Mouse (Mus musculus): Measurements from ENCODE around the gene Gfi1b. TPM values are rescaled to one million over a fixed set of nuclear protein-coding genes. Genes with fewer than 3 reads are reported as not detected.

Gene Gfi1b
- polyA plus RNA-seq, 1 experiment from 2014 or later: not detected

- Histone ChIP-seq H3K4me1 (ENCODE audit: control insufficient read depth, insufficient read depth, low read length) (no peaks in the 10 kb centered on the region), H3K4me3 (ENCODE audit: low read depth, low read length) (no peak overlapping the region), H3K27ac (ENCODE audit: low read depth, low read length) (no peak overlapping the region), H3K4me2 (ENCODE audit: low read length) (no peak overlapping the region), H3K36me3 (ENCODE audit: control insufficient read depth, insufficient read depth, low read length) (no peaks in the 10 kb centered on the region), H3K27me3 (replicated peaks; ENCODE audit: control insufficient read depth, insufficient read depth, low read length) (no peaks in the 10 kb centered on the region), H3K9ac (ENCODE audit: low read length) (no peak overlapping the region), H3K9me3 (replicated peaks; ENCODE audit: control insufficient read depth, low read length) (no peaks in the 10 kb centered on the region)
- no peak for DNase-seq (ENCODE audit: low spot score)
- ATAC-seq: no peak
- 87% methylated on average over 10 of the region's 10 CpGs for WGBS
Observed at GRCm38 (mm10) chr2:28609851-28610250, 11.9 kb downstream of the Gfi1b start.

DNA sequence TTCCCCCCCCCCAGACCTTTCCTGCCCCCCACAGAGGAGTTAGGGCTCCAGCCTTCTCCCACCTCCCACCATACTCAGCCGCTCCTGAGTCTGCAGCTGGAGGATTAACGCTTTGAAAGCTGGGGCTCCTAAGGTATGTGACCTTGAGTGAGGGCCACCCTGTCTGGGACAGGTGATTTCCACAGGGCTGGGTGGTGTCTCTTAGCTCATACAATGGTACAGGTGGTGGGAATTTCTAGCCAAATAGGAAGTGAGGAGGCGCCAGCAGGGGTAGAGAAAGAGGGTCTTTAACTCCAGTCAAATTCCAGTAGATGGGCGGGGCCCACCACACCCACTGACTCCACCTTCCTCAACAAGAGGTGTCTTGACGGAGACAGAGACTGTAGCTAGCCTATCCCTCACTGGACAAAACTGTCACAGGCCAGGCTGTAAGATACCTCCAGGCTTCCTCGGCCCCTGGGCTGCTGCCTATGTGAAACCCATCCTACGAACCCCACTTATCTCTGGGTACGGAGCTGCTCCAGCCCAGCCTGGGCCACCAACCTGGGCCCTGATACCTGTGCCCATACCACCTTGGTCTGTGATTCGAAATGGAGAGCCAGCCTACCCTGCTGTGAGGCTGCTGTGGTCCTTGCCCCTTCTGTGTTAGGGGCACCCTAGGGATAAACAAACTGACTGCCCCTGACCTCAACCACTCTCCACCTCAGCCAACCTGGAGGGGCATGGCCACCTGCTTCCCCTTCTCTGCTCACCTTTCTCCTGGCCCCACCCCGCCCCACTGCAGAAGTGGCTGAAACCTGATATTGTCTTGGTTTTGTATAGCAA lies 14.2 kb downstream of the Gfi1b start:
- WGBS: 51% methylated on average over 10 of the region's 10 CpGs
- Histone ChIP-seq H3K4me3 (ENCODE audit: low read depth, low read length) (no peak overlapping the region), H3K9ac (ENCODE audit: low read length) (no peak overlapping the region), H3K4me1 (ENCODE audit: control insufficient read depth, insufficient read depth, low read length) (no peaks in the 10 kb centered on the region), H3K4me2 (ENCODE audit: low read length) (no peak overlapping the region), H3K9me3 (replicated peaks; ENCODE audit: control insufficient read depth, low read length) (no peaks in the 10 kb centered on the region), H3K27me3 (replicated peaks; ENCODE audit: control insufficient read depth, insufficient read depth, low read length) (no peaks in the 10 kb centered on the region), H3K36me3 (ENCODE audit: control insufficient read depth, insufficient read depth, low read length) (no peaks in the 10 kb centered on the region), H3K27ac (ENCODE audit: low read depth, low read length) (no peak overlapping the region)
- ATAC-seq (no peak), DNase-seq (ENCODE audit: low spot score) (no peak)

GRCm38 (mm10) chr2:28606601-28607340 lies 15.0 kb downstream of the Gfi1b start:
- Histone ChIP-seq H3K27me3 (replicated peaks; ENCODE audit: control insufficient read depth, insufficient read depth, low read length) (no peaks in the 10 kb centered on the region), H3K4me3 (ENCODE audit: low read depth, low read length) (no peak overlapping the region), H3K27ac (ENCODE audit: low read depth, low read length) (no peak overlapping the region), H3K9ac (ENCODE audit: low read length) (no peak overlapping the region), H3K4me1 (ENCODE audit: control insufficient read depth, insufficient read depth, low read length) (no peaks in the 10 kb centered on the region), H3K9me3 (replicated peaks; ENCODE audit: control insufficient read depth, low read length) (no peaks in the 10 kb centered on the region), H3K4me2 (ENCODE audit: low read length) (no peak overlapping the region), H3K36me3 (ENCODE audit: control insufficient read depth, insufficient read depth, low read length) (no peaks in the 10 kb centered on the region)
- WGBS: 64% methylated on average over 8 of the region's 8 CpGs
- no peak for ATAC-seq
- peak; percentile 35 for DNase-seq (ENCODE audit: low spot score)

DNA sequence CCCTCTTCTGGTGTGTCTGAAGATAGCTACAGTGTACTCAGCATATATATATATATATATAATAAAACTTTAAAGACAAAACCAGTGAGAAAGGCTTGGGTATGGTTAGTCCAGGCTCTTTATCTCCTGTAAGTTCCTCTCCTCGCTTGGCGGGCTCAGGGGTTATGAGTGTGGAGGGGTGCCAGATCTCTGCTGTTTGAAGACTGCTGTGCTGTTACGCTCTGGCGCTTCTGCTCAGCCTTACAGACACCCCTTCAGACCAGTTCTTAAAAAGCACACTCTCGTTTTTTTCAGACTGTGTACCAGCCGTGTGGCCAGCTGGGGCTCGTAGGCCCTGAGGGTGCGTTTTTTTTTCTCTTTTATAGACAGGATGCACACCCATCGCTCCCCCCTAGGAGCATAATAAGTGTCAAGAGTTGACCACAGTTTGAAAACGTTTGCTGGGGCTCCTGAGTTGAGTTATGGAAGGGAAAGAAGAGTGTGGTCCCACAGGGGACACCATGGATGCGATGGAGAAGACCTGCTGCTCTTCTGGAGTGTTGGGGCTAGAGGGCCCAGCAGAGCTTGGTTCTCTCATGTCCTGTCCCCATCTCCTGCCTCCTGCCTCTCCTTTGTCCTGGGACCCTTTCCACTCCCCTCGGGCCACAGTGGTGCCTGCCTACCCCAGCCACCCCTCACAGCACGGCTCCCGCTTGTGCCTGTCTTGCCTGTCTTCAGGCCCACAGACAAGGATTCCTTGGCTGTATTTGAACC lies 15.8 kb downstream of the Gfi1b start:
- Histone ChIP-seq H3K36me3 (ENCODE audit: control insufficient read depth, insufficient read depth, low read length) (no peaks in the 10 kb centered on the region), H3K9me3 (replicated peaks; ENCODE audit: control insufficient read depth, low read length) (no peaks in the 10 kb centered on the region), H3K9ac (ENCODE audit: low read length) (no peak overlapping the region), H3K4me1 (ENCODE audit: control insufficient read depth, insufficient read depth, low read length) (no peaks in the 10 kb centered on the region), H3K4me3 (ENCODE audit: low read depth, low read length) (no peak overlapping the region), H3K27ac (ENCODE audit: low read depth, low read length) (no peak overlapping the region), H3K4me2 (ENCODE audit: low read length) (no peak overlapping the region), H3K27me3 (replicated peaks; ENCODE audit: control insufficient read depth, insufficient read depth, low read length) (no peaks in the 10 kb centered on the region)
- DNase-seq (ENCODE audit: low spot score) (no peak), ATAC-seq (no peak)
- WGBS: 76% methylated on average over 14 of the region's 14 CpGs

DNA sequence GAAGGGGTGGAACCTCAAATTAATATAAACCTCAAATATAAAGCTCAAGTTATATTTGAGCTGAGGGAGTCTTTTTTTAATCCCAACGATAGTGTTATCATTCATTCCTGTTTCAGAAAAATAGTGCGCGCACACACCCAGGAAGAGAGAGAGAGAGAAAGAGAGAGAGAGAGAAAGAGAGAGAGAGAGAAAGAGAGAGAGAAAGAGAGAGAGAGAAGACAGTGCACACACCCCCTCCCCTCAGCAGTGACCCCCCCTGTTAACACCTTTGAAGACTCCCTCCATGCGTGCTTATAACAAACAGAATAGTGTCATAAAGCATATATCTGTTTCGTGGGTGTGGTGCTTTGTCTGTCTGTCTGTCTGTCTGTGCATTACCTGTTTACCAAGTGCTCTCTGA lies 18.2 kb downstream of the Gfi1b start:
- no peak for ATAC-seq
- H3K4me2 ChIP-seq (ENCODE audit: low read length): no peak overlapping the region
- WGBS: 96% methylated on average over 5 of the region's 5 CpGs
- no peaks in the 10 kb centered on the region for H3K4me1 ChIP-seq (ENCODE audit: control insufficient read depth, insufficient read depth, low read length)
- H3K9me3 ChIP-seq (replicated peaks; ENCODE audit: control insufficient read depth, low read length): no peaks in the 10 kb centered on the region
- H3K27me3 ChIP-seq (replicated peaks; ENCODE audit: control insufficient read depth, insufficient read depth, low read length): no peaks in the 10 kb centered on the region
- H3K9ac ChIP-seq (ENCODE audit: low read length): no peak overlapping the region
- H3K36me3 ChIP-seq (ENCODE audit: control insufficient read depth, insufficient read depth, low read length): no peaks in the 10 kb centered on the region
- no peak overlapping the region for H3K4me3 ChIP-seq (ENCODE audit: low read depth, low read length)
- no peak overlapping the region for H3K27ac ChIP-seq (ENCODE audit: low read depth, low read length)
- no peak for DNase-seq (ENCODE audit: low spot score)

GRCm38 (mm10) chr2:28601720-28602590 lies 19.8 kb downstream of the Gfi1b start:
- H3K27ac ChIP-seq (ENCODE audit: low read depth, low read length): no peak overlapping the region
- H3K9ac ChIP-seq (ENCODE audit: low read length): no peak overlapping the region
- 66% methylated on average over 12 of the region's 12 CpGs for WGBS
- DNase-seq (ENCODE audit: low spot score): no peak
- H3K4me3 ChIP-seq (ENCODE audit: low read depth, low read length): no peak overlapping the region
- no peaks in the 10 kb centered on the region for H3K36me3 ChIP-seq (ENCODE audit: control insufficient read depth, insufficient read depth, low read length)
- ATAC-seq: no peak
- H3K4me2 ChIP-seq (ENCODE audit: low read length): no peak overlapping the region
- no peaks in the 10 kb centered on the region for H3K4me1 ChIP-seq (ENCODE audit: control insufficient read depth, insufficient read depth, low read length)
- H3K9me3 ChIP-seq (replicated peaks; ENCODE audit: control insufficient read depth, low read length): 0 out of 2 replicates have a peak, but pooled peaks cover under 1% of the 10 kb centered on the region
- no peaks in the 10 kb centered on the region for H3K27me3 ChIP-seq (replicated peaks; ENCODE audit: control insufficient read depth, insufficient read depth, low read length)

DNA sequence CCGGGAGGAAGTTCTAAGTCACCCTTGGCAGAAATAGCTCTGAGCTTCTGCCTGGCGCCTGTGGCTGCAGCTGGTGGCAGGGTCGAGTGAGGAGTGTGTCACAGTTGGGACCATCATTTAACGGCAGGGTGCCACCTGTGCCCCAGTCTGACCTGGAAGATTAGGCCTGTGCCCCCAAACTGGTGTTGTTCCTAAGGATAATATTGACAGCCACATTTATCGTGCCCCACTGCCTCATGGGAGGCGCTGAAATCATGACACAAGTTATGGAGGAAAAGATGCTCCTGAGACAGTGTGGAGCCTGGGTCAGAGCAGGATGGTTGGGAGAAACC lies 22.2 kb downstream of the Gfi1b start:
- Histone ChIP-seq H3K36me3 (ENCODE audit: control insufficient read depth, insufficient read depth, low read length) (no peaks in the 10 kb centered on the region), H3K27me3 (replicated peaks; ENCODE audit: control insufficient read depth, insufficient read depth, low read length) (no peaks in the 10 kb centered on the region), H3K9me3 (replicated peaks; ENCODE audit: control insufficient read depth, low read length) (0 out of 2 replicates have a peak, but pooled peaks cover 2% of the 10 kb centered on the region), H3K4me1 (ENCODE audit: control insufficient read depth, insufficient read depth, low read length) (no peaks in the 10 kb centered on the region), H3K4me3 (ENCODE audit: low read depth, low read length) (no peak overlapping the region), H3K27ac (ENCODE audit: low read depth, low read length) (no peak overlapping the region), H3K9ac (ENCODE audit: low read length) (no peak overlapping the region), H3K4me2 (ENCODE audit: low read length) (no peak overlapping the region)
- 86% methylated on average over 6 of the region's 6 CpGs for WGBS
- DNase-seq (ENCODE audit: low spot score) (no peak), ATAC-seq (no peak)

Measured in forebrain, embryonic 14.5 days (tissue).